Comparison of ENCODE assay signal across 26 mouse cellular contexts in genomic region chr5:91110023-91110670, GRCm38 (mm10). TPM values are rescaled to one million over a fixed set of nuclear protein-coding genes. Genes with fewer than 3 reads are reported as not detected.
DNase-seq lines count a peak whose midpoint lies in the region; ATAC-seq and TF ChIP-seq lines count a peak whose summit lies in the region.
"Had no signal": no experiment of that assay in that cellular context is flagged by ENCODE, and none has a peak within 500 bp of the region (broad histone marks: within the 10 kb centered on the region; RNA-seq: fewer than 3 reads in every experiment).

No protein-coding gene starts in this region.

- H3K27me3 ChIP-seq in intestine, embryonic 16.5 days (replicated peaks; ENCODE audit: control insufficient read depth, insufficient read depth, low read length), result no peaks in the 10 kb centered on the region
- H3K27me3 ChIP-seq in stomach, postnatal 0 days (ENCODE audit: control insufficient read depth, insufficient read depth, low read length), result no peaks in the 10 kb centered on the region
- no peaks in the 10 kb centered on the region for H3K27me3 ChIP-seq in midbrain, embryonic 11.5 days (ENCODE audit: control insufficient read depth, insufficient read depth, low read length)
- H3K27me3 ChIP-seq: forebrain, embryonic 13.5 days; midbrain, embryonic 15.5 days had no signal

- no peaks in the 10 kb centered on the region for H3K9me3 ChIP-seq in intestine, embryonic 16.5 days (ENCODE audit: control insufficient read depth, low read length)
- H3K9me3 ChIP-seq in stomach, postnatal 0 days (ENCODE audit: control insufficient read depth, low read length), result no peaks in the 10 kb centered on the region
- H3K9me3 ChIP-seq in midbrain, embryonic 11.5 days (ENCODE audit: control insufficient read depth, low read length), result no peaks in the 10 kb centered on the region
- H3K9me3 ChIP-seq: forebrain, embryonic 13.5 days; limb, embryonic 10.5 days; midbrain, embryonic 15.5 days had no signal

- peak overlapping the region; percentile 63 for H3K27ac ChIP-seq in intestine, embryonic 16.5 days (ENCODE audit: low read length)
- no peak overlapping the region for H3K27ac ChIP-seq in stomach, postnatal 0 days (replicated peaks)
- H3K27ac ChIP-seq in layer of hippocampus, adult 2 months, result no peak overlapping the region
- no peak overlapping the region for H3K27ac ChIP-seq in midbrain, embryonic 11.5 days (ENCODE audit: low read depth, low read length)
- H3K27ac ChIP-seq: forebrain, embryonic 13.5 days; heart, adult 2 months; limb, embryonic 10.5 days; midbrain, embryonic 15.5 days had no signal

- TF ChIP-seq EP300 in stomach, postnatal 0 days (optimal IDR thresholded peaks at IDR 0.05), result no peak

- ATAC-seq in intestine, embryonic 16.5 days, result peak; percentile 98
- peak; percentile 80 for ATAC-seq in stomach, postnatal 0 days (ENCODE audit: low FRiP score, low TSS enrichment)
- no peak for ATAC-seq in midbrain, embryonic 11.5 days (ENCODE audit: low FRiP score)
- ATAC-seq: hindbrain, embryonic 16.5 days; liver, postnatal 0 days; midbrain, embryonic 15.5 days had no signal

- no peaks in the 10 kb centered on the region for H3K4me1 ChIP-seq in intestine, embryonic 16.5 days (ENCODE audit: control insufficient read depth, insufficient read depth, low read length)
- H3K4me1 ChIP-seq in stomach, postnatal 0 days (replicated peaks; ENCODE audit: control insufficient read depth, insufficient read depth), result no peaks in the 10 kb centered on the region
- no peaks in the 10 kb centered on the region for H3K4me1 ChIP-seq in midbrain, embryonic 11.5 days (ENCODE audit: control insufficient read depth, insufficient read depth, low read length)
- H3K4me1 ChIP-seq: limb, embryonic 10.5 days; megakaryocyte, embryonic 14.5 days; midbrain, embryonic 15.5 days had no signal

- no peak overlapping the region for H3K4me3 ChIP-seq in intestine, embryonic 16.5 days (ENCODE audit: low read length)
- no peak overlapping the region for H3K4me3 ChIP-seq in stomach, postnatal 0 days (ENCODE audit: low read depth, low read length)
- no peak overlapping the region for H3K4me3 ChIP-seq in layer of hippocampus, adult 2 months
- no peak overlapping the region for H3K4me3 ChIP-seq in midbrain, embryonic 11.5 days (ENCODE audit: low read depth, low read length)
- H3K4me3 ChIP-seq: forebrain, embryonic 13.5 days; heart, adult 2 months; limb, embryonic 10.5 days; megakaryocyte, embryonic 14.5 days; midbrain, embryonic 15.5 days had no signal

- no peak overlapping the region for H3K4me2 ChIP-seq in intestine, embryonic 16.5 days (ENCODE audit: low read depth, low read length)
- H3K4me2 ChIP-seq in stomach, postnatal 0 days (replicated peaks; ENCODE audit: low read depth), result no peak overlapping the region
- H3K4me2 ChIP-seq in midbrain, embryonic 11.5 days, result no peak overlapping the region
- H3K4me2 ChIP-seq: forebrain, embryonic 13.5 days; midbrain, embryonic 15.5 days had no signal

- H3K9ac ChIP-seq in intestine, embryonic 16.5 days (ENCODE audit: low read depth, low read length), result no peak overlapping the region
- no peak overlapping the region for H3K9ac ChIP-seq in stomach, postnatal 0 days (ENCODE audit: low read length)
- no peak overlapping the region for H3K9ac ChIP-seq in midbrain, embryonic 11.5 days (ENCODE audit: low read length)
- H3K9ac ChIP-seq: forebrain, embryonic 13.5 days; liver, postnatal 0 days; midbrain, embryonic 15.5 days had no signal

- no peaks in the 10 kb centered on the region for H3K36me3 ChIP-seq in intestine, embryonic 16.5 days (ENCODE audit: control insufficient read depth, insufficient read depth, low read length)
- no peaks in the 10 kb centered on the region for H3K36me3 ChIP-seq in stomach, postnatal 0 days (ENCODE audit: control insufficient read depth, insufficient read depth, low read length)
- no peaks in the 10 kb centered on the region for H3K36me3 ChIP-seq in midbrain, embryonic 11.5 days (ENCODE audit: control insufficient read depth, insufficient read depth, low read length)
- H3K36me3 ChIP-seq: limb, embryonic 10.5 days; midbrain, embryonic 15.5 days had no signal

- no peak for TF ChIP-seq CTCF in stomach, postnatal 0 days (IDR thresholded peaks at IDR 0.05; ENCODE audit: low read depth)
- TF ChIP-seq CTCF in layer of hippocampus, adult 2 months (conservative IDR thresholded peaks at IDR 0.05), result no peak

- DNase-seq in urinary bladder, postnatal 14 days (ENCODE audit: low spot score), result peak; percentile 36
- DNase-seq in urinary bladder, adult 2 months (ENCODE audit: low spot score), result no peak
- DNase-seq in R1 (ENCODE audit: low read depth, low spot score), result peak; percentile 7
- DNase-seq in stomach, postnatal 0 days (ENCODE audit: low spot score), result no peak
- no peak for DNase-seq in heart, adult 9 months (ENCODE audit: low spot score in 2 of 2)
- no peak for DNase-seq in layer of hippocampus, adult 2 months (ENCODE audit: low spot score in 2 of 2)
- DNase-seq in midbrain, embryonic 11.5 days (ENCODE audit: low spot score, missing footprints), result no peak
- DNase-seq: adrenal gland, adult 8-10 months; heart, adult 2 months; kidney, adult 2 months; kidney, postnatal 25 days; liver, postnatal 0 days; lung, postnatal 14 days; right cerebral cortex, postnatal 25 days had no signal

- WGBS in intestine, embryonic 16.5 days, result 57% methylated on average over 6 of the region's 6 CpGs
- WGBS in stomach, postnatal 0 days, result 56% methylated on average over 6 of the region's 6 CpGs
- 93% methylated on average over 6 of the region's 6 CpGs for WGBS in midbrain, embryonic 11.5 days

RNA-seq across cellular contexts. Expression of gene Areg, which starts 29.3 kb away (rescaled TPM):
- polyA plus RNA-seq in urinary bladder, adult 2 months (2012; rRNA removed), result 1.3 and 2.3 TPM in 2 replicates
- 2.9 and 3.8 TPM in 2 replicates for polyA plus RNA-seq in intestine, embryonic 16.5 days (2015; fragmentation: Nextera tagmentation; extraction: Ambion mirVana)
- polyA plus RNA-seq in stomach, postnatal 0 days (2015; fragmentation: Nextera tagmentation; extraction: Ambion mirVana), result 14.4 and 14.9 TPM in 2 replicates
- total RNA-seq in layer of hippocampus, adult 2 months (2021), result under 1 TPM in 1 of 2 experiments, not detected in 1; 0.41 TPM
- polyA plus RNA-seq in midbrain, embryonic 11.5 days (2014; fragmentation: Nextera tagmentation; extraction: Ambion mirVana), result not detected in 2 replicates
- total RNA-seq: adrenal gland, adult 8-10 months; gastrocnemius, postnatal 10 days; heart, adult 2 months; hematopoietic stem cell, adult 5-6 weeks; liver, adult 2 months; MEL; neutrophil, adult 5-6 weeks had no signal
- polyA plus RNA-seq: forebrain, embryonic 13.5 days; heart, adult 2 months; kidney, adult 2 months; limb, embryonic 10.5 days; liver, adult 2 months; liver, postnatal 0 days had no signal

RNA-seq across cellular contexts. Expression of gene Ereg, which starts 35.7 kb away (rescaled TPM):
- polyA plus RNA-seq in urinary bladder, adult 2 months (2012; rRNA removed), result 1.7 and 2.8 TPM in 2 replicates
- polyA plus RNA-seq in intestine, embryonic 16.5 days (2015; fragmentation: Nextera tagmentation; extraction: Ambion mirVana), result 1.3 and 1.5 TPM in 2 replicates
- 3.2 and 3.3 TPM in 2 replicates for polyA plus RNA-seq in stomach, postnatal 0 days (2015; fragmentation: Nextera tagmentation; extraction: Ambion mirVana)
- total RNA-seq in layer of hippocampus, adult 2 months (2021), result not detected
- polyA plus RNA-seq in midbrain, embryonic 11.5 days (2014; fragmentation: Nextera tagmentation; extraction: Ambion mirVana), result not detected in 2 replicates
- total RNA-seq: hematopoietic stem cell, adult 5-6 weeks; layer of hippocampus, postnatal 14 days; MEL had no signal
- polyA plus RNA-seq: forebrain, embryonic 13.5 days; hindbrain, embryonic 16.5 days; limb, embryonic 10.5 days; midbrain, embryonic 15.5 days had no signal

Comparison
In these comparisons a context has a peak if more than half of its experiments do, and no peak if none do; other contexts are left out.
1. DNase-seq: peak in urinary bladder, postnatal 14 days (single experiment) and R1 (single experiment); none in urinary bladder, adult 2 months (single experiment), stomach, postnatal 0 days (single experiment), heart, adult 9 months (0 of 2), layer of hippocampus, adult 2 months (0 of 2) and midbrain, embryonic 11.5 days (single experiment).